Mouse (Mus musculus) bone marrow, adult 2 months (tissue): ENCODE measurements at regions not wholly inside any gene's neighbourhood (a gene's known extent, or its start where the extent isn't known, plus 50 kb on each side); places are given as distances from the start of the nearest gene placed in this dataset.

Source experiments
- H3K27ac ChIP-seq: fragments of 200-500 bp; 2 replicates; pipeline ENCODE4 v1.5.1; 2012; ENCODE audit warnings: low read depth, mild to moderate bottlenecking, control low read depth, inconsistent platforms, low read length; ENCODE audit not compliant: control insufficient read depth, poor library complexity, insufficient read depth
- H3K4me1 ChIP-seq: fragments of 200-500 bp; 2 replicates; pipeline ENCODE4 v1.6.1; 2011; ENCODE audit warnings: low read length; ENCODE audit not compliant: control insufficient read depth, insufficient read depth
- H3K4me3 ChIP-seq: fragments of 200-500 bp; replicated peaks from 2 replicates; pipeline ENCODE3; 2011; ENCODE audit warnings: mild to moderate bottlenecking, low read depth, low read length, control low read depth; ENCODE audit not compliant: control insufficient read depth
- CTCF ChIP-seq: fragments of 200-500 bp; IDR thresholded peaks from 2 replicates; pipeline ENCODE4 v1.5.1; 2011; ENCODE audit warnings: low read length, control low read depth; ENCODE audit not compliant: control insufficient read depth, insufficient read depth
- POLR2A ChIP-seq: fragments of 200-500 bp; IDR thresholded peaks from 2 replicates; pipeline ENCODE4 v1.6.1; 2011; ENCODE audit warnings: low read depth, mild to moderate bottlenecking, control low read depth, low read length, borderline replicate concordance; ENCODE audit not compliant: control insufficient read depth
- WGBS: fragments of 180-500 bp; shearing (Covaris S2); methylation state at CpG from one replicate; pipeline ENCODE4 v1.1.7; 2018; 5-methylcytosine and 5-hydroxymethylcytosine counted together

DNA sequence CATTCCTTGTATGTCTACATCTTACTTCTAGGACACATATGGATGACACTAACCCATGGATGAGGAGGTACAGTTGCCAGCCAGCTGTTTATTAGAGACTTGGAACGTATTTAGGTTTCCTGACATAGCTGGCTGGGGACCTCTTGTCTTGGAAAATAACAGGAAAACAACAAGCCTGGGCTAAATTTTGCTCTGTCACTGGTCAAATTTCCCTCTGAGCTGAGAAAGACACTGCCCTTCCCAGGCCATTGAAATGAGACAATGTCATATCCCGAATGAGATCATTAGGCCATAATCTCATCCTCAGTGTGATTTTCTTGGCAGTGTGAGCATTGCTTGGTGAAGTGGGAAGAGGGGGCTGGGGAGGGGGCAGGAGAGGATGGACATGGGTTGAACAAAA is 321.9 kb upstream of the Pard3b start:
- H3K4me3 ChIP-seq, result no peak overlapping the region
- WGBS, result 67% methylated on average over 2 of the region's 2 CpGs
- no peak overlapping the region for H3K27ac ChIP-seq
- no peaks in the 10 kb centered on the region for H3K4me1 ChIP-seq
- TF ChIP-seq CTCF (no peak), POLR2A (no peak)

DNA sequence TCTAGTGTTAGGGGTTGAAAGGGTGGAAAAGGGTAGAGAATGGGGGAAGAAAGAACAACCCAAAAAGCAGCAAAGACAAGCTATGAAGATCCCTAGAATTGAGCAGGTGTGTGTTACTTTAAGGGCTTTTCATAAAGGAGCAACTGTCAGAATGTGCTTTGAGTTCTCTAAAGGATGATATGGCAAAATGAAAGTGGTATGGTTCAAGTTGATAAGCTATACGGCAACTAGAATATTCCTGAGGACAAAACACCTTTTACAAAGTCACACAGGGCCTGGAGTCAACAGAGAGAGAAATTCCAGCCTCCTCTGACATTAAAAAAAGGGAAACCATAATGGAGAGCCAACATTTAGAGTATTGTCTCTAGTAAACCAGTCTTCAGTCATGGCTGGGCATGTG is 320.6 kb upstream of the Pard3b start:
- TF ChIP-seq POLR2A, result no peak
- TF ChIP-seq CTCF, result no peak
- 74% methylated on average over 1 of the region's 1 CpGs for WGBS
- no peak overlapping the region for H3K4me3 ChIP-seq
- no peaks in the 10 kb centered on the region for H3K4me1 ChIP-seq
- no peak overlapping the region for H3K27ac ChIP-seq

GRCm38 (mm10) chr1:61321513-61322145 is 317.0 kb upstream of the Pard3b start:
- no peak for TF ChIP-seq POLR2A
- no peak for TF ChIP-seq CTCF
- Histone ChIP-seq H3K27ac (no peak overlapping the region), H3K4me1 (no peaks in the 10 kb centered on the region), H3K4me3 (no peak overlapping the region)
- 76% methylated on average over 6 of the region's 6 CpGs for WGBS

DNA sequence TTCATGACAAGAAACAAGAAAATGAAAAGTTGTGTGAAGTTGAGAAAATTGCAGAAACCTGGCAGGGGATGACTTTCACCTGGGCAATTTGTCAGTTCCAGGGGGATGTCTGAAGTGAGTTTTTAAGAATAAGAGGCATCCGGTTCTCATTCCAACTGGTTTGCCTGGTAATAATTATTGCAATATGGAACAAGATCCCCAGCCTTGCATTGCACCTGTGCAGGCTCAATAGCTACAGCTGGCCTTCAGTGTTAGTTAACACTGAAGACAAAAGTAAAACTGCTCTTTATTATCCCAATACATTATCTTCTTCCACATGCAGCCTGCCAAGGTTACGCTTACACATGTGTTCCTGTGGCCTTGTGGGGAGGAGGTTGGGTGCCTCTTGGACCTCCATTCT is 307.2 kb upstream of the Pard3b start:
- WGBS, result 85% methylated on average over 2 of the region's 2 CpGs
- Histone ChIP-seq H3K4me1 (no peaks in the 10 kb centered on the region), H3K4me3 (no peak overlapping the region), H3K27ac (no peak overlapping the region)
- no peak for TF ChIP-seq POLR2A
- no peak for TF ChIP-seq CTCF

DNA sequence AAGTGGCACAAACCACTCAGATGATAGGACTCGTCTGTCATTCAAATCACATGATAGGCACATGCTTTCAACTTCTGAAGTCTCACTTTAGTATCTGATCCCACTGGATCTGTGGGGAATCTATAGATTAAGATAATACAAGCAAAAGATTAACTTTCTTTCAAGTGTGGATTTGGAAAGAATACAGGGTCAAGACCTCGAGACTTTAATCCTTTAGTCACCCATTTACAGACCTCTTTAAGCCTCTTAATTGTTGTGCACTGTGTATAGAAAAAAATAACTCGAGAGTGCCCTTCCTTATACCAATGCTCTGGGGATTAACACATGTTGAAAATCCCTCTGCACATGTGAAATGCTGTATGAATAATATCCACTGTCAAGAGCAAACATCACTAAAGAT is 306.7 kb upstream of the Pard3b start:
- Histone ChIP-seq H3K4me1 (no peaks in the 10 kb centered on the region), H3K27ac (no peak overlapping the region), H3K4me3 (no peak overlapping the region)
- 73% methylated on average over 3 of the region's 3 CpGs for WGBS
- TF ChIP-seq CTCF, result no peak

DNA sequence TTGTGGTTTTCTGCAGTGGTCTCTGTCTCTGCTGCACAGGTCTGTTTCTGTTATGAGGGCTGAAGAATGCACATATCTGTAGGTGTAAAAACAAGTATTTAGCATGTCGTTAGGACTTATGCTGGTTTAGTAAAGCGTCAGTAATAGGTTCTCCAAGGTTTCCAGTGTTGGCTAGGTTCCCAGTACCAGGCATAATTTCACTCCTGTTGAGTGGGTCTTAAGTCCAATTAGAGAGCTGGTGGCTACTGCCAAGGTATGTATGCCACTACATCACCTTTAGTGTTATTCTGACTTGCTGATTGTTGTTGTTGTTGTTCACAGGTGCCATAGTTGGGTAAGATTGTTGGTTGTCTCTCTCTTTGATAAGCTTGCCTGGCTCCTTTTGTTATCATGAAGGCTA is 302.3 kb upstream of the Pard3b start:
- Histone ChIP-seq H3K4me1 (no peaks in the 10 kb centered on the region), H3K27ac (no peak overlapping the region), H3K4me3 (no peak overlapping the region)
- 75% methylated on average over 2 of the region's 2 CpGs for WGBS
- TF ChIP-seq CTCF (no peak), POLR2A (no peak)

GRCm38 (mm10) chr1:61352921-61353320 is 285.7 kb upstream of the Pard3b start:
- no peak overlapping the region for H3K4me3 ChIP-seq
- WGBS, result 43% methylated on average over 1 of the region's 1 CpGs
- H3K4me1 ChIP-seq, result no peaks in the 10 kb centered on the region
- TF ChIP-seq POLR2A, result no peak
- TF ChIP-seq CTCF, result no peak
- H3K27ac ChIP-seq, result no peak overlapping the region

GRCm38 (mm10) chr1:61353481-61353880 is 285.1 kb upstream of the Pard3b start:
- TF ChIP-seq CTCF, result no peak
- TF ChIP-seq POLR2A, result no peak
- 76% methylated on average over 3 of the region's 3 CpGs for WGBS
- no peaks in the 10 kb centered on the region for H3K4me1 ChIP-seq
- no peak overlapping the region for H3K27ac ChIP-seq
- H3K4me3 ChIP-seq, result no peak overlapping the region

- 62% methylated on average over 5 of the region's 5 CpGs for WGBS
- no peaks in the 10 kb centered on the region for H3K4me1 ChIP-seq
- no peak overlapping the region for H3K27ac ChIP-seq
- TF ChIP-seq CTCF, result no peak
- no peak for TF ChIP-seq POLR2A
- no peak overlapping the region for H3K4me3 ChIP-seq
Measured at GRCm38 (mm10) chr1:61355241-61355640, 283.4 kb upstream of the Pard3b start.
